Mouse (Mus musculus): ENCODE results near the gene Hes6.
A peak's percentile ranks its signal among the peaks of the same experiment; 100 is the strongest.

Gene Hes6

GRCm38 (mm10) chr1:91442350-91442990 is 28.6 kb upstream of the Hes6 start:
- no peak for DNase-seq (ENCODE audit: extremely low read depth, low read depth, low spot score)

GRCm38 (mm10) chr1:91441855-91442254 is 28.0 kb upstream of the Hes6 start:
- DNase-seq (ENCODE audit: extremely low read depth, low read depth, low spot score) = no peak

DNA sequence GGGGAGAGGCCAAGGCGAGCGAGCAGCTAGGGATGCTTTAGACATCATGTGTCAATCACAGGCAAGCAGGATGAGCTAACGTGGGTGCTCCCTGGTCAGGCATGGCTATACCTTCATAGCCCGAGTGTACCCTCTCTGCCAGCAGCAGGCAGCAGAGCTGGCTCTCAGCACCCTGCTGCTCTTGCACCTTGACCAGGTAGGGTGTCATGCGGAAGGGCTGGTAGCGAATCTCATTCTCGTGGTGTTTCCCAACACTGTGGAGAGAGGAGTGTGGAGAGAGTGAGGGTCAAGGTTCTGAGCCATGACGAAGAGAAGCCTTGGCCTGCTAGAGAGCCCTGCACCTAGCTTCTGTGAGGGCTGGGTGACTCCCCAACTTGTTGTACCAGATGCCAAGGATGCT is 25.9 kb upstream of the Hes6 start:
- no peak for DNase-seq (ENCODE audit: extremely low read depth, low read depth, low spot score)

- peak; percentile 94 for DNase-seq (ENCODE audit: extremely low read depth, low read depth, low spot score)
Observed at GRCm38 (mm10) chr1:91437573-91437972, 23.7 kb upstream of the Hes6 start.

- DNase-seq (ENCODE audit: extremely low read depth, low read depth, low spot score) = no peak
Observed at GRCm38 (mm10) chr1:91437083-91437400, 23.2 kb upstream of the Hes6 start.

DNA sequence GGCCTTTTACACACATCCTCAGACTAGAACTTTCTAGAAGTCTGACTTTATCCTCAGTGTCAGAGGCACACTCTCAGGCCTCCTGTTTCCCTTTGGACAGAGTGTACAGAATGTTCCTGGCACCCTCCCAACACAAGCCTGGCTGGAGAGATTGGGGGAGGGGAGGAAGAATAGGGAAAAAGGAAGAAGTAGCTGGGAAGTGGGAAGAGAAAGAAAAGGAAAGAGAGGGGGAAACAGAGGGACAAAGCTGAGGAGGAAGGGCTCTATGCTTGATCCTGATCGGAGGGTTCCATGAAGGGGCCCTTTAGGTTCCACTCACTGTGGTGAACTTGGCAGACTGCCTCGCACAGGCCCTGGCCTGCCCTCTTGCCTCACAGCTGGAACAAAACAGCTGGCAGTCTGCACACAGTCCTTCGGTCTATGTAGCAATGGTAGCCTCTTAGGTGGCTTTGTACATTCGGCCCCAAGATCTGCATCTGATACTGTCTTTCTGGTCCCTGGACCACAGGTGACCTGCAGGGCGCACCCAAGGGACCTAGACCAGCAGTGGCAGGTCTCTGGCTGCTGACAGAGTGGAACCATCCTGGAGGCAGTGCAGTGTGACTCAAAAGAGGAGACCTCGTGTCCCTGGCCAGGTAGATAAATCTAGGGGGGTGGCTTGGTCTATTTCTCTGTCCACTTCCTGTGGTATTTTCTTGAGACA is 22.7 kb upstream of the Hes6 start:
- no peak for DNase-seq (ENCODE audit: extremely low read depth, low read depth, low spot score)

- DNase-seq (ENCODE audit: extremely low read depth, low read depth, low spot score) = no peak
Observed at GRCm38 (mm10) chr1:91435606-91436130, 21.8 kb upstream of the Hes6 start.

- no peak for DNase-seq (ENCODE audit: extremely low read depth, low read depth, low spot score)
Observed at GRCm38 (mm10) chr1:91434905-91435304, 21.1 kb upstream of the Hes6 start.

- DNase-seq (ENCODE audit: extremely low read depth, low read depth, low spot score) = no peak
Observed at GRCm38 (mm10) chr1:91430761-91431160, 16.9 kb upstream of the Hes6 start.

DNA sequence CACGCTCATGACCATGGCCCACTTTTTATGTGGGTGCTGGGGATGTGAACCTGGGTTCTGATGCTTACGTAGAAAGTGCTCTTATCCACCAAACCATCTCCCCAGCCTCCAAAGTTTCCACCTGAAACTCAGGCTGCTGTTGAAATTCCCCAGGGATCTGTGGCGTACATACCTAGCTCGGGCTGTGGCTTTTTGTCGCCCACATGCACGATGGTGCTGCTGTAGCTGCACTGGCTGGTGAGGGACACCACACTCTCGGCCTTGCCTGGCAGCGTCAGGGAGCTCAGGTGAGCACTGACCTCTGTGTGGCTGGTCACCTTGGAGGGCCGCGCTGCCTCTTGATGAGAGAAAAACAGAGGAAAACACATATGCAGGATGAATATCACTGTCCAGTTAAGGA is 15.4 kb upstream of the Hes6 start:
- no peak for DNase-seq (ENCODE audit: extremely low read depth, low read depth, low spot score)

DNA sequence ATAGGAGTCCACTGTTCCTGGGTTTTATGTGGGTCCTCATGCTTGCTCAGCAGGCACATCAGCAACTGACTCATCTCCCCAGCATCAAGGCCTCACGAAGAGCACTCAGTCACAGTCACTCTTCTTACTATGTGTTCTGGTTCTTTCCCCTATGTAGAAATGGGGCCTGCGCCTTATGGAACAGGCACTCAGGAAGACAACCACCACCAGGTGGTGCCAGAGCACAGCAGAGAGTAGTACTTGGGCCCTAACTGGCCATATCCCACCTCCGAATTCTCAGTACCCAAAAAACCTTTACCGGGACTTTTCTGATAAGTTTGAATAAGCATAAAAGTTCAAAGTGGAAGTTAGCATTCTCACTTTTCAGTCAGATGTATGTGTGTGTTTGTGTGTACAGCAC is 14.8 kb upstream of the Hes6 start:
- DNase-seq (ENCODE audit: extremely low read depth, low read depth, low spot score) = no peak

GRCm38 (mm10) chr1:91426397-91426796 is 12.6 kb upstream of the Hes6 start:
- DNase-seq (ENCODE audit: extremely low read depth, low read depth, low spot score) = no peak

- DNase-seq (ENCODE audit: extremely low read depth, low read depth, low spot score) = no peak
Observed at GRCm38 (mm10) chr1:91420601-91421065, 6.8 kb upstream of the Hes6 start.

DNA sequence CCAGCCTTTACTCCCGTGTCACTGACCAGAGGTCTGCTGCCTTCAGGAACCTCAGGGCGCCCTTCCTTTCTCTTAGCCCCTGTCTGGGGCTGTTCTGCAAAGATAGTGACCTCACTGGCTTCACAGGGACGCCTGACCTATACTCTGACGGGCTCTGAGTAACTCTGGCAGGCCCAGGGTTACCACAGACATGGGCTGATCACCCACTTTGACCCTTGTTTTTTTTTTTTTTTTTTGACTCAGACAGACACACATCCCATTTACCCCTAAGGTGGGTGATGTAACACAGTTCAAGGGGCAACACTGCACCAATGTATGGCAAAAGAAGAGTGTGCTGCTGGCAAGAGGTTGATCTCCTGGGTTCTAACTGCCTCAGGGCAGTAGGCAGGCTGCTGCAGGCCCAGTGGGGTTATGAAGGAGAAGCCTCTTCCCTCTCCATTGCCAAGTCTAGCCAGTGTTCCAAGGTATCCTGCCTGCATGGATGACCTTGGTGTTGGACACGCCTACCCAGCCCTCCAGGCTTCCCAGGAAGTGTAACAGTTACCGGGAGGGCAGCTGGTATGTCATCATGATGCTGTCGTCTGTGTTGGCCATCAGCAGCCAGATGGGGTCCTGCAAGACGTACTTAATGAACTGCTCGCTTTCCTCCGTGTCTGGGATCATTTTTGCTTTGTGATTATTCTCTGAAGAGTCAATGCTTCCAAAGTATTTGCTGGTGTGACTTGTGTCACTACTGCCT is 6.2 kb upstream of the Hes6 start:
- no peak for DNase-seq (ENCODE audit: extremely low read depth, low read depth, low spot score)

- DNase-seq (ENCODE audit: extremely low read depth, low read depth, low spot score) = no peak
Observed at GRCm38 (mm10) chr1:91417991-91418390, 4.2 kb upstream of the Hes6 start.

DNA sequence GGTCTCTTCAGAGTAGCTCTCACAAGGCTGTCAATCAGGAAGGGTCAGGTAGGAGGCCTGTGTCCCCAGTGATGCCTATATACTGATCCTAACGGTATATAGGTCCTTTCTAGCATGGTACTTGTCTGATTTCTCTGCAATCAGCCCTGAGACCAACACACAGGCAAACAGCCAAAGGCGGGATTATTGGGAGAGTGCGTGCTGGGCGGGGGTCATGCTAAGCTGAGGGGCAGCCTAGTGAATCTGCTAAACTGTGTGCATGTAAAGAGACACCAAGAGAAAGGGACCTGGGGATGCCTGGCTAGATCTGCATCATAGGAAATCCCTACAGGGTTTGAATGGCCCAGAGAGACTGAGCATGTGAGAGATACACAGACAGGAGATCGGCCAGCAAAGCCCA is 1.5 kb upstream of the Hes6 start:
- DNase-seq (ENCODE audit: extremely low read depth, low read depth, low spot score) = no peak

DNA sequence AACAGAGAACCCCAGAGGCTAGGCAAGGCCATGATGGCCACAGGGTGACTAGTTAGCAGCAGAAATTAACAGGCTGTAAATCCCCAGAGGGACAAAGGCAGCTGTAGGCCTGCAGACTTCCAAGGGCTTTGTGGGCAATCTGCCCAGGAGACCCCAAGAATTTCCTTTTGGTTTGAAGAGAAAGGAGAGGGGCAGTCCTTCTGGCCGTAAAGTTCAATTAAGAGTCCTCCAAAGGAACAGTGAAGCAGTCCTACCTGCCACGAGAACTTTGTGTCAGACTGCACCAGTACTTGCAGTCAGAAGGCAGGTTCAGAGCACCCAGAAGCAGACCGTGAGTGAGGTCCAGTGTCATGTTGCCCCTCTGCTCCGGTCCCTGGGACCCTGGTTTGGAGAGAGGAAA is 1.1 kb upstream of the Hes6 start:
- DNase-seq (ENCODE audit: extremely low read depth, low read depth, low spot score) = no peak

DNA sequence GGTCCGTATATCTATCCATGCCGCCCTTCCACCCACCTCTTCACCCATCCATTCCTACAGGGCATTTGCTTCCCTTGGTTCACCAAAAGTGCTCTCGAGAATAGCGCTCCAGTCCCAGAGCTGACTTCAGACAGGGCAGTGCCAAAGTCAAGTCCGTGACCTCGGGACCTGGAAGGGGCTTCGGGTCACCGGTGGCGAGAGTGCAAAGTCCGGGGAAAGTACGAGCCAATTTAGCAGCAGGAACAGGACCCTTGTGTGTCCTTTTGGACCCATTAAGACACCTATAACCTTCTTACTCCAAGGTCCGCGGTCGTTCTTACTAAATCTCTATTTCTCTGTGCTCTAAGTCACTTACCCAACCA is 321 bp downstream of the Hes6 start:
- DNase-seq (ENCODE audit: extremely low read depth, low read depth, low spot score) = no peak

DNA sequence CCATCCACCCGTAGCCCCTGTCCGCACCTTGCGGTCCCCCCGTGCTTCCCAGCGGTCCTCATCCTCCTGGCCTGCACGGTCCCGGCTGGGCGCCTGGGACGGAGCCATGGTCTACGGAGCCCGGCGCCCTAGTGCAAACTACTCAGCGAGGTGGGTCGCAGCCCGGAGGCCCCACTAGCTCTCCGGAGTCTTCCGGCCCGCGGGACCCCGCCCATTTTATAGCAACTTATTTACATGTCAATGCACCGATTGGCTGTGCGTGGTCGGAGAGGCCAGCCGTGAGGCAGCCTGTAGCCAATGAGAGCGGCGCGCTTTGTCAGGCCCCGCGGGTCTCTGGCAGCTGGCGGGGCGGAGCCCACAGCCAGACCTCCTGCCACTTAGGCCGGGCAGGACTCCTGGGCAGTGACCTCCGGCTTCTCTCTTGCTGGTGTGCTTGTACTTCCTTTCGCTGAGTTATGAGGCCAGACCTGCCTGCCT is 770 bp downstream of the Hes6 start:
- no peak for DNase-seq (ENCODE audit: extremely low read depth, low read depth, low spot score)

GRCm38 (mm10) chr1:91412286-91413029 is 1.4 kb downstream of the Hes6 start:
- DNase-seq (ENCODE audit: extremely low read depth, low read depth, low spot score) = no peak

DNA sequence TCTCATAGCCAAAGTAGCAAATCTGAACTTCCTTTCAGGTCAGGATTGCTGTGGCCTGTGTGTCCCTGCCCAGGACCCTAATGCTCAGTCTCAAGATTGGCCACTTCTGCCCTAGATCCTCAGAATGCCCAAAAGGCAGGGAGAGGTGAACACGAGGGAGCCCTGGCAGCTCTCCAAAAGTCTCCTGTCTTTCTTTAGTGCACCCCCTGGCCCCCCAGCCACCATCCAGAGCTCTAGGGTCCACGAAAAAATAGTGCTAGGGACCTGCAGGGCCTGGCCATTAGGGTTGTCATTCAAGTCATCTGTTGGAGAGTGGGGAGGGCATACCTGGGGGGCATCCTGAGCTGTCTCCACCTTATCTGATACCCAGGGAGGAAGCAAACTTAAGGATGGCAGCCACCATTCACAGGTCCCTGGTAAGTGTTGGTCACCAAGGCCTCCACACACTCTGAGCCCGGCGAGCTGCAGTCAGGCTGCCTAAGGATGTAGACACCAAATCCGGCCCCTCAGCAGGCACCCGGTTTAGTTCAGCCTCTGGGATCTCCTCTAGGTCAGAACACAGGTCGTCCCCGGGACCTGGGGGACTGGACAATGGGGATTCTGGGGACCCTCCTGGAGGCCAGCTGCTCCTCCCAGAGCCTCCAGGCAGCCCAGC is 2.1 kb downstream of the Hes6 start:
- no peak for DNase-seq (ENCODE audit: extremely low read depth, low read depth, low spot score)
